Comparison of ENCODE assay signal across 9 mouse cellular contexts in the genomic region with DNA sequence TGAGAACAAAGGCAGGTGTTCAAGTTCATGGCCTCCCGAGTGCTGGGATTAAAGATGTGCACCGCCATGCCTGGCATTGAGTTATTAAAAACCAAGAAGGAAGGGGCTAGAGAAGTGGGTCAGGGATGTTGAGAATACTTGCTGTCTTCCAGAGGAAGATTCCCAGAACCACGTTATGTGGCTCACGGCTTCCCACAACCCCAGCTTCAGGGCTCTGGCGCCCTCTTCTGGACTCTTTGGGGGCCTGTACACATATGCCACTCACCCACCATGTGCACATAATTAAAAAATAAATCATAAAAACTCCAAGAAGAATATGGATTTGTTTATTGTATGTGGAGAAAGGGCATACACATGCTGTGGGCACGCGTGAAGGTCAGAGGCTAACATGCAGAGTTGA. TPM values are rescaled to one million over a fixed set of nuclear protein-coding genes. Genes with fewer than 3 reads are reported as not detected.
DNase-seq lines count a peak whose midpoint lies in the region; ATAC-seq lines count a peak whose summit lies in the region.
"Had no signal": no experiment of that assay in that cellular context is flagged by ENCODE, and none has a peak within 500 bp of the region (broad histone marks: within the 10 kb centered on the region; RNA-seq: fewer than 3 reads in every experiment).

No protein-coding gene starts in this region.

- H3K36me3 ChIP-seq in kidney, embryonic 14.5 days (ENCODE audit: control insufficient read depth, insufficient read depth, low read length): peaks cover 3% of the 10 kb centered on the region; the same call in 1 of the 2 replicates
- H3K36me3 ChIP-seq in liver, embryonic 13.5 days: peaks cover 12% of the 10 kb centered on the region

- H3K9ac ChIP-seq in kidney, embryonic 14.5 days (ENCODE audit: low read depth, low read length): no peak overlapping the region
- H3K9ac ChIP-seq in liver, embryonic 13.5 days: no peak overlapping the region

- no peak overlapping the region for H3K4me3 ChIP-seq in kidney, embryonic 14.5 days (ENCODE audit: low read length)
- H3K4me3 ChIP-seq in liver, embryonic 13.5 days (replicated peaks): no peak overlapping the region
- H3K4me3 ChIP-seq: megakaryocyte, embryonic 14.5 days had no signal

- WGBS in kidney, embryonic 14.5 days: 74% methylated on average over 7 of the region's 7 CpGs
- WGBS in liver, embryonic 13.5 days (ENCODE audit: insufficient replicate concordance): 56% methylated on average over 7 of the region's 7 CpGs

- intact Hi-C loops in gastrocnemius, postnatal 14 days (cut with DNase I; ENCODE audit: low total_unique reads): no loop called here

- ATAC-seq in kidney, embryonic 14.5 days (ENCODE audit: low FRiP score, low TSS enrichment): no peak
- peak; percentile 66 for ATAC-seq in liver, embryonic 13.5 days (ENCODE audit: low read depth)

- H3K27me3 ChIP-seq in kidney, embryonic 14.5 days (ENCODE audit: control insufficient read depth, insufficient read depth, low read length): no peaks in the 10 kb centered on the region
- no peaks in the 10 kb centered on the region for H3K27me3 ChIP-seq in liver, embryonic 13.5 days
- H3K27me3 ChIP-seq: megakaryocyte, embryonic 14.5 days had no signal

- H3K4me2 ChIP-seq in kidney, embryonic 14.5 days (replicated peaks; ENCODE audit: low read depth, low read length): no peak overlapping the region
- no peak overlapping the region for H3K4me2 ChIP-seq in liver, embryonic 13.5 days

- H3K4me1 ChIP-seq in kidney, embryonic 14.5 days (ENCODE audit: control insufficient read depth, insufficient read depth, low read length): no peaks in the 10 kb centered on the region
- peaks cover 9% of the 10 kb centered on the region; the same call in 1 of the 2 replicates for H3K4me1 ChIP-seq in liver, embryonic 13.5 days (replicated peaks)

- DNase-seq in kidney, postnatal 10 days: peak; percentile 24
- DNase-seq in NIH3T3 (ENCODE audit: low read depth): peak; percentile 77
- DNase-seq in embryo, embryonic 11 days: peak; percentile 48
- peak; percentile 28 for DNase-seq in liver, embryonic 13.5 days
- DNase-seq in thymus, postnatal 14 days: peak; percentile 33
- no peak for DNase-seq in gastrocnemius, postnatal 14 days
- no peak for DNase-seq in urinary bladder, postnatal 4 days (ENCODE audit: low spot score in 2 of 2)

- no peak overlapping the region for H3K27ac ChIP-seq in kidney, embryonic 14.5 days (ENCODE audit: low read depth, low read length)
- H3K27ac ChIP-seq in liver, embryonic 13.5 days: no peak overlapping the region

- no peaks in the 10 kb centered on the region for H3K9me3 ChIP-seq in kidney, embryonic 14.5 days (ENCODE audit: control insufficient read depth, low read length)
- no peaks in the 10 kb centered on the region for H3K9me3 ChIP-seq in liver, embryonic 13.5 days (replicated peaks)

RNA-seq across cellular contexts. Expression of a gene that starts 30.9 kb away (rescaled TPM):
- polyA plus RNA-seq in kidney, embryonic 14.5 days (2014; fragmentation: Nextera tagmentation; extraction: Ambion mirVana): 144 and 172 TPM in 2 replicates
- 45.0 and 58.2 TPM in 2 replicates for polyA plus RNA-seq in liver, embryonic 13.5 days (2015; fragmentation: Nextera tagmentation; extraction: Ambion mirVana)
- total RNA-seq in gastrocnemius, postnatal 14 days (2021): 10 to 100 TPM; 38.5 to 39.9 TPM

Comparison
In these comparisons a context has a peak if more than half of its experiments do, and no peak if none do; other contexts are left out.
1. DNase-seq: peak in kidney, postnatal 10 days (single experiment), NIH3T3 (single experiment), embryo, embryonic 11 days (single experiment), liver, embryonic 13.5 days (single experiment) and thymus, postnatal 14 days (single experiment); none in gastrocnemius, postnatal 14 days (single experiment) and urinary bladder, postnatal 4 days (0 of 2).